Mouse (Mus musculus) embryonic fibroblast, embryonic 13.5 days (primary cell): ENCODE results near the gene Gapdhs. TPM values are rescaled to one million over a fixed set of nuclear protein-coding genes. Genes with fewer than 3 reads are reported as not detected.

ENCODE experiments used
- H3K27ac ChIP-seq: 2 replicates; pipeline ENCODE4 v1.5.1; 2012; ENCODE audit warnings: low read length, control low read depth, inconsistent platforms; ENCODE audit not compliant: insufficient read depth
- H3K4me1 ChIP-seq: 2 replicates; pipeline ENCODE4 v1.6.1; 2011; ENCODE audit warnings: low read length; ENCODE audit not compliant: control insufficient read depth, insufficient read depth
- H3K4me3 ChIP-seq: 2 replicates; pipeline ENCODE4 v1.5.1; 2011; ENCODE audit warnings: mild to moderate bottlenecking, control low read depth, low read length; ENCODE audit not compliant: insufficient read depth
- CTCF ChIP-seq: IDR thresholded peaks from 2 replicates; pipeline ENCODE4 v1.5.1; 2011; ENCODE audit warnings: mild to moderate bottlenecking, control low read depth, low read length, moderate library complexity, borderline replicate concordance; ENCODE audit not compliant: insufficient read depth
- POLR2A ChIP-seq: IDR thresholded peaks from 2 replicates; pipeline ENCODE4 v1.6.1; 2011; ENCODE audit warnings: low read depth, mild to moderate bottlenecking, control low read depth, low read length, moderate library complexity
- polyA plus RNA-seq: library from polyadenylated mRNA; stranded (reverse); fragments of >200 nt; gene quantifications from 2 replicates; pipeline ENCODE4 v1.2.4, GENCODE M21; 2011; ENCODE audit warnings: low read depth; ENCODE audit not compliant: missing spikeins, insufficient read length

Gene Gapdhs
- polyA plus RNA-seq, 1 experiment, result not detected

GRCm38 (mm10) chr7:30688325-30688724 is 55.2 kb downstream of the Gapdhs start:
- Histone ChIP-seq H3K4me3 (no peak overlapping the region), H3K4me1 (no peaks in the 10 kb centered on the region)
- TF ChIP-seq POLR2A, result no peak
- no peak for TF ChIP-seq CTCF

GRCm38 (mm10) chr7:30683425-30683824 is 60.1 kb downstream of the Gapdhs start:
- TF ChIP-seq CTCF, result no peak
- no peak for TF ChIP-seq POLR2A
- H3K4me3 ChIP-seq, result no peak overlapping the region
- no peaks in the 10 kb centered on the region for H3K4me1 ChIP-seq
- no peak overlapping the region for H3K27ac ChIP-seq

More at GRCm38 (mm10) chr7:30688325-30688724, 55.2 kb downstream of the Gapdhs start:
- no peak overlapping the region for H3K27ac ChIP-seq

GRCm38 (mm10) chr7:30681897-30682296 is 61.6 kb downstream of the Gapdhs start:
- TF ChIP-seq POLR2A (no peak), CTCF (no peak)
- H3K27ac ChIP-seq, result no peak overlapping the region
- no peaks in the 10 kb centered on the region for H3K4me1 ChIP-seq
- H3K4me3 ChIP-seq, result no peak overlapping the region

Other genes with a start within 250 kb of the Gapdhs start
- gene Arhgap33, start 208.6 kb downstream of the Gapdhs start, polyA plus RNA-seq, result 4.3 and 7.1 TPM in 2 replicates
- 55.6 and 58.1 TPM in 2 replicates for gene Hspb6, start 191.5 kb downstream of the Gapdhs start, polyA plus RNA-seq
- gene Proser3, start 191.4 kb downstream of the Gapdhs start, polyA plus RNA-seq, result 7.7 and 8.0 TPM in 2 replicates
- 30.6 and 38.5 TPM in 2 replicates for gene Lin37, start 183.8 kb downstream of the Gapdhs start, polyA plus RNA-seq
- 49.1 and 79.1 TPM in 2 replicates for gene U2af1l4, start 180.4 kb downstream of the Gapdhs start, polyA plus RNA-seq
- gene Gm49396, start 180.3 kb downstream of the Gapdhs start, polyA plus RNA-seq, result 1.4 and 3.1 TPM in 2 replicates
- gene Psenen, start 180.1 kb downstream of the Gapdhs start, polyA plus RNA-seq, result 130 and 134 TPM in 2 replicates
- not detected in 2 replicates for gene Igflr1, start 178.3 kb downstream of the Gapdhs start, polyA plus RNA-seq
- gene Kmt2b, start 155.0 kb downstream of the Gapdhs start, polyA plus RNA-seq, result 31.9 and 40.1 TPM in 2 replicates
- gene Zbtb32, start 144.8 kb downstream of the Gapdhs start, polyA plus RNA-seq, result not detected in 2 replicates
- gene Upk1a, start 130.8 kb downstream of the Gapdhs start, polyA plus RNA-seq, result 0.47 and 0.49 TPM in 2 replicates
- gene Cox6b1, start 117.5 kb downstream of the Gapdhs start, polyA plus RNA-seq, result 550 and 557 TPM in 2 replicates
- not detected in 2 replicates for gene Etv2, start 107.8 kb downstream of the Gapdhs start, polyA plus RNA-seq
- 32.9 and 33.9 TPM in 2 replicates for gene Rbm42, start 93.4 kb downstream of the Gapdhs start, polyA plus RNA-seq
- 8.1 and 10.5 TPM in 2 replicates for gene Haus5, start 78.7 kb downstream of the Gapdhs start, polyA plus RNA-seq
- gene Pmis2, start 72.1 kb downstream of the Gapdhs start, polyA plus RNA-seq, result not detected in 2 replicates
- not detected in 2 replicates for gene 2200002J24Rik, start 44.8 kb downstream of the Gapdhs start, polyA plus RNA-seq
- not detected in 2 replicates for gene Atp4a, start 31.5 kb downstream of the Gapdhs start, polyA plus RNA-seq
- 136 and 144 TPM in 2 replicates for gene Tmem147, start 14.1 kb downstream of the Gapdhs start, polyA plus RNA-seq
- gene Sbsn, start 7.8 kb upstream of the Gapdhs start, polyA plus RNA-seq, result 4.4 and 5.1 TPM in 2 replicates
- gene Dmkn, start 20.1 kb upstream of the Gapdhs start, polyA plus RNA-seq, result not detected in 2 replicates
- not detected in 2 replicates for gene Krtdap, start 44.2 kb upstream of the Gapdhs start, polyA plus RNA-seq
- not detected in 2 replicates for gene Ffar2, start 80.1 kb upstream of the Gapdhs start, polyA plus RNA-seq
- gene Ffar3, start 112.5 kb upstream of the Gapdhs start, polyA plus RNA-seq, result not detected in 2 replicates
- not detected in 2 replicates for gene Ffar1, start 117.9 kb upstream of the Gapdhs start, polyA plus RNA-seq
- not detected in 2 replicates for gene Cd22, start 136.7 kb upstream of the Gapdhs start, polyA plus RNA-seq
- not detected in 2 replicates for gene Mag, start 171.2 kb upstream of the Gapdhs start, polyA plus RNA-seq
- not detected in 2 replicates for gene Hamp2, start 181.0 kb upstream of the Gapdhs start, polyA plus RNA-seq
- not detected in 2 replicates for gene Hamp, start 200.4 kb upstream of the Gapdhs start, polyA plus RNA-seq
- gene Usf2, start 213.1 kb upstream of the Gapdhs start, polyA plus RNA-seq, result 55.5 and 61.1 TPM in 2 replicates
- not detected in 2 replicates for gene Lsr, start 229.8 kb upstream of the Gapdhs start, polyA plus RNA-seq
- not detected in 2 replicates for gene Fam187b, start 230.1 kb upstream of the Gapdhs start, polyA plus RNA-seq